Mouse (Mus musculus): ENCODE measurements around the gene Scaf1.
A peak's percentile ranks its signal among the peaks of the same experiment; 100 is the strongest.

DNA sequence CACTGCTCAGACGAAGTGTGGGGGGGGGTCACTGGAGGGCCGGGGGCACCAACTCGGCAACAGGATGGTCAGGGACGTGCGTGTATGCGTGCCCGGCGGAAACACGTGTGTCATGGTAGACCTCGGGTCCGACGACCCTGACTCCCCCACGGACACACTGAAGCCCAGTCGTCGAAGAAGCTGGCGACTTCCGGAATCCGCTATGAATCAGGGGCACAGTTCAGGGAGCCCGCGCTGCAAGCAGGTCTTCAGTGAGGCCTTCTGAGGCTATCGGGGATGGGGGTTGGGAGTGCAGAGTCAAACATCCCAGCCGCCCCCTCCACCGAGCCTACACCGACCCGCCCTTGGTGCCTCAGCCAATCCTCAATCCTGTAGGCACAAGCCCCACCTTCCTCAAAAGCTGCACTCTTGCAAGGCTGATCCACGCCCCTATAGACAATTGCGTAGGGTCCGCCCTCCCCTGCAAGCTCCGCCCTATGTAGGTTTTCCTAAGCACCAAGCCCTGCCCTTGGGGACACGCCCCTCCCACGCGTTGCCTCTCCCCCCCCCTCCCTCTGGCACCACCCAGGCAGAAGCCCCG lies 37.9 kb upstream of the Scaf1 start:
- TF ChIP-seq POLR2A (IDR thresholded peaks at IDR 0.05; ENCODE audit: control insufficient read depth, low read depth, low read length), result peak; percentile 91
- 0 out of 2 replicates have a peak, but pooled peaks have one; percentile 2 for TF ChIP-seq CTCF (IDR thresholded peaks at IDR 0.05; ENCODE audit: control insufficient read depth, insufficient read depth, insufficient replicate concordance, low read depth, low read length)

Data from testis, adult 2 months (tissue).